Mouse (Mus musculus): Measurements from ENCODE around the gene Arhgap15. TPM values are rescaled to one million over a fixed set of nuclear protein-coding genes. Genes with fewer than 3 reads are reported as not detected.

Arhgap15 gene
- polyA plus RNA-seq, 1 experiment from 2014 or later, result 1.1 TPM

DNA sequence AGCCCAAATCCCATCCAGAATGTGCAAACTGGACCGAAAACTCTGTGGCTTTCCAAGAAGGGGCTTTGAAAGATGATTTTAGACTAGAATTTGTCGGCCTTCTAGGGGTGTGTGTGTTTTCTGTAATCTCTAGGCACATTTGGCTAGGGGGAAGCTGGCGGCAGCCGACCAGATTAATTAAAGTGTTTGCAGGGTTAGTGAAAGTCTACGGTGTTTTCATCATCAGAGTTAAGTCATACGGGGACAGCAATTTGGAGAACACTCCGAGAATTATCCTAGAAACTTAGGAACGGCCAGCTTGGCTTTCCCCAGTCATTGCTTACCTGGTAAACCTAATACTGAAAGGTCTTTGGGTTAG is 356.6 kb downstream of the Arhgap15 start:
- no peak overlapping the region for H3K4me2 ChIP-seq
- H3K4me1 ChIP-seq, result peaks cover 8% of the 10 kb centered on the region
- no peak overlapping the region for H3K9ac ChIP-seq
- ATAC-seq (replicated peaks; ENCODE audit: low FRiP score), result no peak
- H3K36me3 ChIP-seq, result no peaks in the 10 kb centered on the region
- no peaks in the 10 kb centered on the region for H3K9me3 ChIP-seq (replicated peaks)
- H3K27me3 ChIP-seq, result no peaks in the 10 kb centered on the region
- no peak overlapping the region for H3K4me3 ChIP-seq (replicated peaks)
- H3K27ac ChIP-seq, result peak overlapping the region; percentile 85
- WGBS, result 66% methylated on average over 8 of the region's 8 CpGs

DNA sequence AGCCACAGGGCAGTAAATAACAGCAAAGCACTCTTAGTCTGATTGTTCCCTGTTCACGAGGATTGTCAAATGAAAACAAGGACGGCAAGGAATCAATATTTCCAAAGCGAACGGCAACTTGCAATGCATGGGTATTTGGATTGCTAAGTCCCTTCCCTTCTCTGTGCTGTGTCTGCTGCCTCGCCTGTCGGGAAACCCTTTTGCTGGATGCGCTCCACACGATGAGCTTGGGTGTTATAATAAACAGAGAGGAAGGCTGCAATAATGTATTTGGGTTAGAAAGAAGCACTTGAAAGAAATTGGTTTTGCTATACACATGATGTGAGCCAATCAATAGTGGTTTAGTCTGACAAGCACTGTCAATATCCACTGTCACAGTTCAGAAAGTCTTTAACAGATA is 357.7 kb downstream of the Arhgap15 start:
- no peak overlapping the region for H3K9ac ChIP-seq
- H3K36me3 ChIP-seq, result no peaks in the 10 kb centered on the region

DNA sequence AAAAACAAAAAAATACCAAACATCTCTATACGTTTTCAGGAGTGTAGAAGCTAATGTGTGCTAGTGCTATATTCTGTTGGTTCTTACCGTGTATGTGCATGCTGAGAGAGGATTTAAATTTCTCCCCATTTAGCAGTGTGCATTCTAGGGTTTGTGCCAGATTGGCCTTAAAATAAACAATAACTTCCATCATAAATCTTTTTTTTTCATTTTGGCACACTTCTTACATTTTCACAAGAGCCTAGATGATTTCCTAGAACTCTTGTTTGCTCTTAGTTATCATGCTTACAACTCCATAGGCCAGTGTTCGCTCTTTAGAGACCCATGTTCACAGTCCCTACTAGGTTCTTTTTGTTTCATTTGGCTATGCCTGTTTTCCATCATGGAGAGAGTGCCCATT is 362.7 kb downstream of the Arhgap15 start:
- H3K4me3 ChIP-seq (replicated peaks), result no peak overlapping the region
- H3K4me1 ChIP-seq, result no peaks in the 10 kb centered on the region
- no peak overlapping the region for H3K9ac ChIP-seq
- H3K4me2 ChIP-seq, result no peak overlapping the region
- WGBS, result 91% methylated on average over 3 of the region's 3 CpGs
- no peak for ATAC-seq (replicated peaks; ENCODE audit: low FRiP score)
- no peaks in the 10 kb centered on the region for H3K27me3 ChIP-seq
- H3K9me3 ChIP-seq (replicated peaks), result no peaks in the 10 kb centered on the region
- no peaks in the 10 kb centered on the region for H3K36me3 ChIP-seq
- no peak overlapping the region for H3K27ac ChIP-seq

More for the DNA sequence above, 357.7 kb downstream of the Arhgap15 start:
- H3K27ac ChIP-seq, result no peak overlapping the region
- peaks cover 8% of the 10 kb centered on the region for H3K4me1 ChIP-seq
- H3K4me3 ChIP-seq (replicated peaks), result no peak overlapping the region
- no peak for ATAC-seq (replicated peaks; ENCODE audit: low FRiP score)
- no peaks in the 10 kb centered on the region for H3K9me3 ChIP-seq (replicated peaks)
- 79% methylated on average over 8 of the region's 8 CpGs for WGBS
- no peaks in the 10 kb centered on the region for H3K27me3 ChIP-seq
- no peak overlapping the region for H3K4me2 ChIP-seq

DNA sequence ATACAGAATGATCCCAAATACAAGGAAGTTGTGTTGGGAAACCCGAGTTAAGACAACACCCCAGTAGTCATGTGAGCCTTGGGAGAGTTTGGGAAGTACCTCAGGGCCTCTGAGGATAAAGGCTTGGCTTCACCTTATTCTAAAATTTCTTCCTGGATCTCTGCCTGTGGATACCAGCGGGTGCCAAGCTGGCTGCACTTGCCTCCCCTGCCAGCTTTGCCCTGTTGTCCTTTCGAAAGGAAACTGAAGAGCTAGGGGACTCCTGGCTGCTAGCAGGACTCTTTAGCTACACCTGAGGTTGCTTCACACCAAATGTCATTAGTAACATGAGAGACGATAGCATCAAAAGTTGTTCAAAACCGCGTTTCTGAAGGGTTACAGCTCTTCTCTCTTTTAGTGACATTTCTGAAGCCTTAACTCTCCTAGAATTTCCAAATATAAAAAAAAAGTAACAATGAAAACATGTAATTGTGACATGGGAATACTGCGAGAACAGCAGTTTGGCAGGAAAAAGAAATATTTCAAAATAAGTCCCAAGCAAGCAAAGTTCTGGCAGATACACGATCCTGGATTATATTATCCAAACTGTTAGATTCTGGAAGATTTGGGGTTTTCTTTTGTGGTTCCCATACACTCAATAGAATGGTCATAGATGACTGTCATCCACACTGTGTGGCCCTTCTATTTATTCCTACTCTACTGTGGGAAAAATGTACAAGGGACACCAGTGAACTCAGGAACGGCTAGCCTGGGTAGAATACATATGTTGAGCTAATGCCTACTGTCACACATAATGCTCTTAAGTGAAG is 364.6 kb downstream of the Arhgap15 start:
- no peaks in the 10 kb centered on the region for H3K36me3 ChIP-seq
- H3K4me2 ChIP-seq, result no peak overlapping the region
- WGBS, result 75% methylated on average over 9 of the region's 9 CpGs
- ATAC-seq (replicated peaks; ENCODE audit: low FRiP score), result no peak
- H3K4me1 ChIP-seq, result no peaks in the 10 kb centered on the region
- H3K9ac ChIP-seq, result no peak overlapping the region
- no peaks in the 10 kb centered on the region for H3K9me3 ChIP-seq (replicated peaks)
- H3K4me3 ChIP-seq (replicated peaks), result no peak overlapping the region
- H3K27me3 ChIP-seq, result no peaks in the 10 kb centered on the region
- H3K27ac ChIP-seq, result peak overlapping the region; percentile 83

DNA sequence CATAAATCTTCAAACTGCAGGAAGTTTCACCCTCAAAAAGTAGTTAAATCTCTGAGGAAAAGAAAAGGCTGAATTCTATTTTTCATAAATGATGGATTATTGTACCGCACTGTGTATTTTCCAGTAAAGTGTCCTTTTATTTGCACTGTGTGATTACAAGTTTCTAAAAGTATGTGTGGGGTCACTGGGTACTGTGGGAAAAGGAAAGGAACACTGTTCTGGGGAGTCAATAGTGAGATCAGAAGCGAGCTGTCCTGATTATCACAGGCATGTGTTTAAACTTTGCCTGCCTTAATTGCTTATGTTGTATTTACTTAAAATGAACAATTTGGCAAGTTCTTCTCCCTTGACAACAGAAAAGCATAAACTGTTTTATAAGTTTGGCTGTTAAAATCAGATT is 365.7 kb downstream of the Arhgap15 start:
- Histone ChIP-seq H3K27me3 (no peaks in the 10 kb centered on the region), H3K36me3 (no peaks in the 10 kb centered on the region), H3K9ac (no peak overlapping the region), H3K27ac (peak overlapping the region; percentile 58; the same call in 1 of the 2 replicates), H3K4me3 (replicated peaks) (no peak overlapping the region), H3K4me1 (no peaks in the 10 kb centered on the region), H3K4me2 (no peak overlapping the region), H3K9me3 (replicated peaks) (no peaks in the 10 kb centered on the region)
- 0 out of 2 replicates have a peak, but pooled peaks have one; percentile 49 for ATAC-seq (replicated peaks; ENCODE audit: low FRiP score)
- WGBS, result 39% methylated on average over 2 of the region's 2 CpGs

DNA sequence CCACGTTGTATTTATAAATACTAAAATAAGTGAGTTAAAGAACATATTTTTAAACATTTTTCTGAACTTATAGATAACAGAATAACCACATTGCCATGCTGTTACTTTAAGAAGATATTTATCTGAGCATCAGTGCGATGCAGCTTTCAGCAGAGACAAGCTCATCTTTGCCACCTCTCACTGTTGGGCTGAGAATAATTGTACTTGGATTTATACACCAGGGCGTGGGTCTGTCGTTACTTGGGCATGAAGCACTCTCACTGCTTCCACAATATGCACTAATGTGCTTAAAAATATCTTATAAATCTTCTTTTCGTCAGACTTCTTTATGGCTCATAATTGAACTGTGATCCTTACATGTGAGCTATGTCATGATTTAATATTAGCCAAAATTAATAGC is 372.5 kb downstream of the Arhgap15 start:
- H3K9me3 ChIP-seq (replicated peaks), result no peaks in the 10 kb centered on the region

DNA sequence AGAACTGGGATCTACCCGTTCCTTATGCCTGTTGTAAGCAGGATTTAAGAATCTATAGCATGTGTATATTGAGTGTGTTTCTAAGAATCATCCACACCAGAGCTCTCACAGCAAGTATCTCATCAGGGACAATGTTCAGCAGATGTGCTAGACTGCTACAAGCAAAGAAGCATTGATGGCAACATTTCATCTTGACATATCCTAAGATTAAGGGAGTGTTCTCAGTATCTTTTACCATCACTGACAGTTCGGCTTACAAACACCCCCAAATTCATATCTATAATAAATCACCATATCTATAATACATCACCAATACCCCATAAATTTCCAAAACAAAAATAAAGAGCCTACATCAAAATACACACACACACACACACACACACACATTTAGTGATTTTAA is 374.6 kb downstream of the Arhgap15 start:
- 71% methylated on average over 2 of the region's 2 CpGs for WGBS
- no peak for ATAC-seq (replicated peaks; ENCODE audit: low FRiP score)
- no peaks in the 10 kb centered on the region for H3K36me3 ChIP-seq

More for the DNA sequence above, 372.5 kb downstream of the Arhgap15 start:
- no peak overlapping the region for H3K9ac ChIP-seq
- no peak overlapping the region for H3K27ac ChIP-seq
- ATAC-seq (replicated peaks; ENCODE audit: low FRiP score), result no peak
- no peaks in the 10 kb centered on the region for H3K27me3 ChIP-seq
- 75% methylated on average over 5 of the region's 5 CpGs for WGBS
- H3K4me2 ChIP-seq, result no peak overlapping the region
- 0 out of 2 replicates have a peak, but pooled peaks cover 3% of the 10 kb centered on the region for H3K4me1 ChIP-seq
- no peak overlapping the region for H3K4me3 ChIP-seq (replicated peaks)
- H3K36me3 ChIP-seq, result no peaks in the 10 kb centered on the region

DNA sequence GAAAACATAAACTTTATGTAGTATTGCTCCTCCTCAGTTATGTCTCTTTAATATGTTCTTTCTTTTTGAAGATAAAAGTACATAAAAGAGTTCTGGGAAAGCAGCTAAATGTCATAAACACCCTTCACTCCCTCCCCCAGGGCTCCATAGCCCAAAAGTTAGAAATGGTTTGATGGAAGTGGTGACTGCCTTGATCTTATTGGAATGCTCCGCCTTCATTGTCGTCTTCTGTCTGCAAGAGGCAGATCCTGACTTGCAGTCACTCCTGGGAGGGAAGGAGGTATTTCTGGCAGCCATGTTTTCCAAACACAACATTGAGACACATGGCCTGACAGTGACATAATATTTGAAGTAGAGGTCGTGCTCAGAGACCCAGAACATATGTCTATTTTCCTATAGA is 375.5 kb downstream of the Arhgap15 start:
- no peak overlapping the region for H3K9ac ChIP-seq
- no peak for ATAC-seq (replicated peaks; ENCODE audit: low FRiP score)
- H3K27me3 ChIP-seq, result no peaks in the 10 kb centered on the region
- H3K27ac ChIP-seq, result peak overlapping the region; percentile 61; the same call in 1 of the 2 replicates
- no peaks in the 10 kb centered on the region for H3K36me3 ChIP-seq
- no peaks in the 10 kb centered on the region for H3K9me3 ChIP-seq (replicated peaks)
- H3K4me2 ChIP-seq, result no peak overlapping the region
- 0 out of 2 replicates have a peak, but pooled peaks cover 3% of the 10 kb centered on the region for H3K4me1 ChIP-seq
- 60% methylated on average over 3 of the region's 3 CpGs for WGBS
- no peak overlapping the region for H3K4me3 ChIP-seq (replicated peaks)

More for the DNA sequence above, 374.6 kb downstream of the Arhgap15 start:
- no peak overlapping the region for H3K4me3 ChIP-seq (replicated peaks)
- H3K9ac ChIP-seq, result no peak overlapping the region
- H3K27me3 ChIP-seq, result no peaks in the 10 kb centered on the region
- H3K4me2 ChIP-seq, result no peak overlapping the region
- 0 out of 2 replicates have a peak overlapping the region, but pooled peaks have one; percentile 22 for H3K27ac ChIP-seq
- H3K4me1 ChIP-seq, result 0 out of 2 replicates have a peak, but pooled peaks cover 3% of the 10 kb centered on the region
- H3K9me3 ChIP-seq (replicated peaks), result no peaks in the 10 kb centered on the region

DNA sequence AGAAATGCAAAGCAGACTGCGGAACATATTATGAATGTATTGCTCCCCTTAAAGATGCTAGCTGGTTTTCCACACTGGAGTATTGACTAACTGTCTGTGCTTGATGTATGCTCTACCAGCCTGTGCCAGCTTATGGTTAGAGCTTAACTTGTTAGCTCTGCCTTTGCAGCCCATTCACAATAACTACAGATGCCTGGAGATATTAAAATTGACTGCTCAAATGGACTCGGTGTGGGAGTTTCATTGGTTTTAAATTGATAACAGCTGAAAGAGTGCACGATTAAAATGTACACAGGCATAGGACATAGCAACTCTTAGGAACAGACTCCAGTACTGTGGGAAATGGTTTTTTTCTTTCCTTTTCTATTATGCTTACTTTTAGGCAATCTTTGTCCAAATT is 376.1 kb downstream of the Arhgap15 start:
- Histone ChIP-seq H3K9me3 (replicated peaks) (no peaks in the 10 kb centered on the region), H3K9ac (no peak overlapping the region), H3K4me3 (replicated peaks) (no peak overlapping the region), H3K27ac (peak overlapping the region; percentile 61), H3K4me2 (no peak overlapping the region), H3K27me3 (no peaks in the 10 kb centered on the region), H3K36me3 (no peaks in the 10 kb centered on the region), H3K4me1 (0 out of 2 replicates have a peak, but pooled peaks cover 3% of the 10 kb centered on the region)
- 89% methylated on average over 3 of the region's 3 CpGs for WGBS
- ATAC-seq (replicated peaks; ENCODE audit: low FRiP score), result no peak

DNA sequence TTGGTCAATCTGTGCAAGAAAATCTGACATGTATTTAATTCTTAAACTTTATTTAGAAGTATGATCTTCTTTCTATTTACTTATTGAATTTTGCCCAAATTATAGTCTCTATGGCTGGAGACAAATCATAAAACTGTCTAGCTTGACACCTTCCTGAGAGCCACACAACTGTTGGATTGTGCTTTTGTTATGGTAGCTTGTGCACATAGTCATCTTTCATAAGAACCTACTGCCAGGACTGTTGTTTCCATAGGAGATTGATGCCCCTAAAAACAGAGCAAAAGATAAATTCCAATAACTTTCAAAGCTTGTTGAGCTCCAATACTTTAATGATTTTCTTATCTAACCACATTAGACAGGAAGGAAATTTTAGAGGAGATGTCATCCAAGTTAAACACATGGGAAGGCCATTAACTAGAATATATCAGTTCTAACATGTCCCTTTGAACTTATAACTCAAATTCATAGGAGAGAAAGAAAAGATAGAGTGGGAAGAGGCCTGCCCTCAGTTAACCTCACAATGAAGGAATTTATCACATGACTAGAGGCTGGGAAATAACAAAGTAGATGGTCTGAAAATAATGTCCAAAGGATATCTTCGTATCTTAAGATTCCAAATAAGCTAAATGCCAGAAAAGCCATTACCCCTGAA is 377.5 kb downstream of the Arhgap15 start:
- Histone ChIP-seq H3K9me3 (replicated peaks) (no peaks in the 10 kb centered on the region), H3K4me3 (replicated peaks) (no peak overlapping the region), H3K27ac (no peak overlapping the region), H3K9ac (no peak overlapping the region), H3K4me1 (0 out of 2 replicates have a peak, but pooled peaks cover 3% of the 10 kb centered on the region), H3K27me3 (no peaks in the 10 kb centered on the region), H3K36me3 (no peaks in the 10 kb centered on the region), H3K4me2 (no peak overlapping the region)
- 64% methylated on average over 1 of the region's 1 CpGs for WGBS
- ATAC-seq (replicated peaks; ENCODE audit: low FRiP score), result peak; percentile 84

DNA sequence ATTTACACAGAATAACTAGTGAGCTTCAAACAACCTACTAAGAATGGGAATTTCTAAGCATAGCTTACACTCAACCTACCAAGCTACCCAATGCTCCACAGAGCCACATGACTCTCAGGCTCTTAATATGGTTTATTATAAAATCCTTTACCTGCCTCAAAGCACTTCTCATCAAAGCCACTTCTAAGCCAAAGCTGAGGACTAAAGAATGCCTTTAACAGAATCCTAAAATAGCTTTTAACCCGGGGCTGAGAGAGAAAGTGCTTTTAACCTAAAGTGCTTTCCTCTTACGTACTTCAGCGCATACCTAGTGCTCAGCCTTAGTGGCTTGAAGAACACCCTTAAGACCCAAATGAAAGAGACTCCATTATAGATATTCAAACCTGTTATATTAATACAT is 380.9 kb downstream of the Arhgap15 start:
- Histone ChIP-seq H3K4me1 (0 out of 2 replicates have a peak, but pooled peaks cover 2% of the 10 kb centered on the region), H3K36me3 (no peaks in the 10 kb centered on the region), H3K9me3 (replicated peaks) (no peaks in the 10 kb centered on the region), H3K27me3 (no peaks in the 10 kb centered on the region), H3K9ac (no peak overlapping the region), H3K4me2 (no peak overlapping the region), H3K4me3 (replicated peaks) (no peak overlapping the region), H3K27ac (no peak overlapping the region)
- WGBS, result 88% methylated on average over 3 of the region's 3 CpGs
- no peak for ATAC-seq (replicated peaks; ENCODE audit: low FRiP score)

DNA sequence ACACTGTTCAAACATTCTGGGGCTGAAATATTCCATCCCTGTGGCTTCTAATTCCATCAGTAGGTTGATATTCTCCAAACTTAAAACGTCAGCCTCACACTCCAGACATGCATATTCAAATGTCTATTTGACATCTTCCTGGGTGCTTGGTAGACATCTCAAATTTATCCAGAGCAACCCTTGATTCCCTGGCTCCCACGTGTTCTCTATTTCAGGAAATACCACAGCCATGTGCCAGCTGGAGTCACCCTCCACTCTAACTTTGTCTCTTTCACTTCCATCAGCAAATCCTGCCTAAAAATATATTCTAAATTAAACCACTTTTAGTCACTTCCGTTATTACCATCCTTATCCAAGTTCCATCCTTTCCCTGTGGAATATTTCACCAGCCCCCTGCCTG is 382.6 kb downstream of the Arhgap15 start:
- WGBS, result 70% methylated on average over 3 of the region's 3 CpGs
- no peak overlapping the region for H3K9ac ChIP-seq
- no peaks in the 10 kb centered on the region for H3K9me3 ChIP-seq (replicated peaks)
- H3K4me2 ChIP-seq, result no peak overlapping the region
- H3K36me3 ChIP-seq, result no peaks in the 10 kb centered on the region
- ATAC-seq (replicated peaks; ENCODE audit: low FRiP score), result no peak
- no peak overlapping the region for H3K4me3 ChIP-seq (replicated peaks)
- no peaks in the 10 kb centered on the region for H3K4me1 ChIP-seq
- no peaks in the 10 kb centered on the region for H3K27me3 ChIP-seq
- H3K27ac ChIP-seq, result no peak overlapping the region
